Mouse (Mus musculus) gastrocnemius, postnatal 14 days (tissue): ENCODE results near the gene Gm20388. TPM values are rescaled to one million over a fixed set of nuclear protein-coding genes. Genes with fewer than 3 reads are reported as not detected.

Experiments used
- DNase-seq: peaks from one replicate; pipeline ENCODE4 v3.0.0; 2021; ENCODE audit warnings: mixed read lengths
- intact Hi-C: fragments of 180-260 bp; cut with DNase I; formaldehyde crosslinking; loops from one replicate; pipeline ENCODE4 v1.15.1; 2025; ENCODE audit warnings: low total_unique reads
- total RNA-seq, 2 experiments: library from RNA; stranded (reverse); gene quantifications; 2 replicates each; pipeline ENCODE4 v1.2.3; 2021

Gm20388 gene
- total RNA-seq, 2 experiments from 2014 or later, result 5.6 to 6.0 TPM

GRCm38 (mm10) chr8:122228792-122229575, 2318.3 kb downstream of the Gm20388 start:
- intact Hi-C loops, result no loop called here

DNA sequence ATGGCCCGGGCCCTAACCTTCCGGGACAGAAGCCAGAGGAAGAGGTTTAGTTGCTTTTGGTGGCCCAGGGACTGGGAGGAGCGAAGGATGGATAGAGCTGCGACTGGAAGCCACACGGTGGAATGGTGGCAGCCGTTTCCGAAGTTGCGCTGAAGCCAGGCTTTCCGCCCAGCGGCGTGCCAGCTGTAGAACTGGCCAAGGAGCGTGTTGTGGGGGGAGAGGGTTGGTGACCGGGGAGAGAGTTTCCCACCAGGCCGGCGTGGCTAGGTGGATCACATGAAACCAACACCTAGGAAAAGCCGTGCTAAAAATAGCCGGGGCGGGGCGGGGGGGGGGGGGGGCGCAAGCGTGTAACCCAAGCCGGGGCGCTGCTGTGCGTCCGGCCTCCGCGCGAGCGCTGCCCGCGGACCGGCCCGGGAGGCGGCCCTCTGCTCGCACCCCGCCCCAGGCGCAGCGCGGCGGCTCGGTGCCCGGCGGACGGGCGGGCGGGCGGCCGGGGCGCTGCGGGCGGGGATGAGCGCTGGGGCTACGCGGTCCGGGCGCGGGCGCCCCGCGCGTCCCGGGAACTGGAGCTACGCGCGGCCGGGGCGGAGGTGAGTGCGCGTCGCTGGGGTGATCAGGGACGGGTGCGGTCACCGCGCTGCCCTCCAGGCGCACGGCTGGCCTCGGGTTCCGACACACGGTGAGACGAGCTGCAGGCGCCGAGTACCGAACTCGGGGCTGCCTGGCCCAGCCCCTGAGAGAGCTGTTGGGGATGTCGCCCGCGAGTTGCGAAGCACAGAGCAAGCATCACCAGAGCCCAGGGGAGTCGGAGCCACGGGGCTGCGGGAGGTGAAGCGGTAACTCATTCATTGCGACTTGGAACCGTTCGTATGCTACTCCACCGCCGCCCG, 2319.4 kb downstream of the Gm20388 start:
- intact Hi-C loops, result no loop called here
- peak; percentile 67 for DNase-seq

More at GRCm38 (mm10) chr8:122228792-122229575, 2318.3 kb downstream of the Gm20388 start:
- DNase-seq, result no peak

- DNase-seq, result peak; percentile 81
- intact Hi-C loops, result no loop called here
These were observed 2320.2 kb downstream of the Gm20388 start for GRCm38 (mm10) chr8:122230712-122231337.

DNA sequence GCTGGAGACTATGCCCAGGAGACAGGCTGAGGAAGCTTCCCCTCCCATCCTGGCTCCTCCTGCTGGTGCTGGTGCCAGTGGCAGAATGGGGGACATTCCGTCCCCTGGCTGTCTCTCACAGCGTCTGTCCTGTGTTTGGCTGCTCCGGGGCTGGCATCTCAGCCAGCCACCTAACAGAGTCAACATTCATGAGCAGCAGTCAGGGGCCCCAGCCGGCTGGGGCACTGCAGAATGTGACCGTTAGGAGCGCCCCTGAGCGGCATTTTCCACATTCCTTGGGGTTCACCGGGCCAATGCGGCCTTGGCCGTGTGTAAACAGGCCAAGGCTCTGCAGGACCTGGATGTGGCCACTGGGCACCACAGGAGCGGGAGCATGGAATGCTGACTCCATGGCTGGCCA, 2323.4 kb downstream of the Gm20388 start:
- peak; percentile 79 for DNase-seq
- intact Hi-C loops, result no loop called here

DNA sequence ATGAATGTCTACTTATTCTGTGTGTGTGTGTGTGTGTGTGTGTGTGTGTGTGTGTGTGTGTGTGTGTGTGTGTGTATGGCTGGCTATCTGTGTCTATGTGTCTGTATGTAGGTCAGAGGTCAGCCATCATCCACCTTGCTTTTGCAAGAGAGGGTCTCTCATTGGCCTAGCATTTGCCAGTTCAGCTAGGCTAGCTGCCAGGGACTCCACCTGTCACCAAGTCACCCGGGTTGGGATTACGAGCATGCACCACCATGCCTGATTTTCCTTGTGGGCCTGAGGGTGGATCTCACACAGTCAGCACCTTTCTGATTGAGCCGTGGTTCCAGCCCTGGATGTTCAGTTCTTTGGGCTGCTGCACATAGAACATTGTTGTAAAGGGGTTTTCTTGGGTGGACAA, 2325.9 kb downstream of the Gm20388 start:
- intact Hi-C loops, result no loop called here
- DNase-seq, result no peak

- DNase-seq, result peak; percentile 68
- intact Hi-C loops, result no loop called here
These were observed 2327.6 kb downstream of the Gm20388 start for GRCm38 (mm10) chr8:122238225-122238624.

DNA sequence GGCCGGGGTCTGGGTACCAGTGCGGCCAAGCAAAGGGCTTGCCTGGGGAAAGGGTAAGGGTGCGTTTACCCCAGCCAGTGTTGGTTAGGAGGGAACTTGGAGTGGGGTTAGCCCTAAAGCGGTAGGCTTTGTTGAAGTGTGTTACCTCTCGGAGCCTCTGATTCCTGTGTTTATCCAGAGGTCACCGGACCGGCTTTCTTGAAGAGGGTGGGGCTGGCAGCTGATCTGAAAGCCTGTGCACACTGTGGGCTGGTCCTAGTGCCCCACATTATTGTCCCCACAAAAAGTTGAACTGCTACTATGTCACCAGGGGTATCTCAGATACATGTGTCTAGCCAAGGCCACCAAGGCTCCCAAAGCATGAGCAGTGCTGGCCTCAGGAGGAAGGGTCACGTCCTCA, 2328.1 kb downstream of the Gm20388 start:
- DNase-seq, result no peak
- intact Hi-C loops, result no loop called here

- DNase-seq, result peak; percentile 55
- intact Hi-C loops, result no loop called here
These were observed 2329.8 kb downstream of the Gm20388 start for GRCm38 (mm10) chr8:122240241-122241026.

DNA sequence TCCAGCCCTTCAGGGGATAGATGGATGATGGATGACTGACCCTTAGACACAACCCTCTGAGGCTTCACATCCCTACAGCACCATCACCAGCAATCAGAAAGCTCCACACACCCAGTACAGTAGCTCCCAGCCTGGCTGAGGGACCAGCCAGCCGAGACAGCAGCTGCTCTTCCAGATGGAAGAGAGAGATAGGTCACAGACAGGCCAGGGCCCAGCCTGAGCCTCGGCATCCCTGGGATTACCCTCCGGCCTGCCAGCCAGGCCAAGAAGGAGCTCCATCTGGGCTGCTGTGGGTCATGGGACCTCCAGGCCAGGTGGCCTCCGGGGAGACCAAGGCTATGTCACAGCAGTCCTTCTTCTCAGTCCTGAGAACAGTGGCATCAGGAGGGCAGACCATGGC, 2332.7 kb downstream of the Gm20388 start:
- no peak for DNase-seq

GRCm38 (mm10) chr8:122245161-122245560, 2334.5 kb downstream of the Gm20388 start:
- DNase-seq, result no peak
- intact Hi-C loops, result no loop called here

More for the DNA sequence above, 2332.7 kb downstream of the Gm20388 start:
- intact Hi-C loops, result no loop called here

- no peak for DNase-seq
- intact Hi-C loops, result no loop called here
These were observed 2335.9 kb downstream of the Gm20388 start for GRCm38 (mm10) chr8:122246257-122247211.

DNA sequence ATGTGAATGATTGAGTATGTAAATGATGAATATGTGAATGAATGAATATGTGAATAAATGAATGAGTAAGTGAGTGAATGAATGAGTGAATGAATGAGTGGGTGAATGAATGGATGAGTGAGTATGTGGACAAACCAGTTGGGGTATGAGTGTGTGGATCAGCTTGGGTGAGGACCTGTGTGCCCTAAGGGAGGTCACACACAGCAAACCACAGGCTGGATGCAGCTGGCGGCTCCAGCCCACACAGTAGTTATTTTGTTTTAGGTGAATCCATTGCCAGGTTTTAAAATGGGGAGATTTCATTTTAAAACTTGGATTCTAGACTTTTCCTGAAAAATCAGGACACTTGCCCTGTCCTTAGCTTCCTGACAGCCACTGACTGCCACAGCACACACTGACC, 2341.1 kb downstream of the Gm20388 start:
- intact Hi-C loops, result no loop called here
- DNase-seq, result no peak

GRCm38 (mm10) chr8:122252366-122252765, 2341.7 kb downstream of the Gm20388 start:
- intact Hi-C loops, result no loop called here
- DNase-seq, result no peak

- DNase-seq, result peak; percentile 74
- intact Hi-C loops, result loop anchor here (5.0 kb wide), 1 partner anchor 97 kb away; no protein-coding TSS in a partner anchor
These were observed 2348.7 kb downstream of the Gm20388 start for GRCm38 (mm10) chr8:122259351-122259750.

DNA sequence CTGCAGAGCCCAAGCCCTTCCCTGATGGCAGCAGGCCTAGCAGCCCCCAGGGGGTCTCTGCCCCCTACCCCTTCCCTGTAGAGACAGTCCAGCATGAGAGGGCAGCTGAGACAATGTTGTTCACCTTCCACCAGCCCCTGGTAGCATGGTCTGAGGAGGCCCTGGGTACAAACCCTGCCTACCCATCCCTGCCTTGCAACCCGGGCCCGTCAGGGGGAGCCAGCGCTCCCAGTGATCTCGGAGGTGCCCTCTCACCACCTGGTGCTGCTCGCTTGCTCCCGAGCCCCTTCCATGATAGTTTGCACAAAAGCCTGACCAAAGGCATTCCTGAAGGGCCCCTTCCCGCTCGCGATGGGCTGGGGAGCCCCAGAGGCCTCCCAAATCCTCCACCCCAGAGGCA, 2350.1 kb downstream of the Gm20388 start:
- DNase-seq, result no peak
- intact Hi-C loops, result no loop called here

- no peak for DNase-seq
- intact Hi-C loops, result no loop called here
These were observed 2352.2 kb downstream of the Gm20388 start for GRCm38 (mm10) chr8:122262835-122263234.

- DNase-seq, result peak; percentile 33
- intact Hi-C loops, result no loop called here
These were observed 2353.6 kb downstream of the Gm20388 start for GRCm38 (mm10) chr8:122264243-122264642.

GRCm38 (mm10) chr8:122265522-122265921, 2354.9 kb downstream of the Gm20388 start:
- peak; percentile 25 for DNase-seq
- intact Hi-C loops, result loop anchor here (5.0 kb wide), 1 partner anchor 288 kb away; no protein-coding TSS in a partner anchor
